Mouse (Mus musculus) heart, adult 8-10 months (tissue): ENCODE data around the gene Gm7137. TPM values are rescaled to one million over a fixed set of nuclear protein-coding genes. Genes with fewer than 3 reads are reported as not detected.
"Not testable (repeated sequence)": the region's sequence is repeated elsewhere in the genome, so short reads cannot be mapped to it uniquely, and the experiment has no call there.

Experiments
- DNase-seq: peaks from one replicate; pipeline ENCODE4 v3.0.0; 2022; ENCODE audit warnings: low spot score
- total RNA-seq, 4 experiments: library from RNA; stranded (reverse); gene quantifications; 2 replicates each; pipeline ENCODE4 v1.2.4; 2022

Gm7137 gene
- total RNA-seq, 4 experiments from 2014 or later: not detected

DNA sequence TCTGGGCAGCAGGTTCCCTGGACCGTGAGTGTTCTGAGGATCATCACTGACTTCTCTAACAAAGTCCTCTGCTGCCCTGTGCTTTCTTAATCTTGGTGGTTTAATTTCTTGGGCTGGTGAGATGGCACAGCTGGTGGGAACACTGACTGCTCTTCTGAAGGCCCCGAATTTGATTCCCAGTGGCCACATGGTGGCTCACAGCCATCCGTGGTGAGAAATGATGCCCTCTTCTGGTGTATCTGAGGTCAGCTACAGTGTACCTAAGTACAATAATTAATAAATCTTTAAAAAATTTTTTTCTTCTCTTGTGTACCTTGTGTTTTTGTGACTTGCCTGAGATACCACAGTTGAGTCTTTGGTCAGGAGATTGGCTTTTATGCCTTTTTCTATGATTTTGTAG lies 35.7 kb downstream of the Gm7137 start:
- not testable (repeated sequence) for DNase-seq

DNA sequence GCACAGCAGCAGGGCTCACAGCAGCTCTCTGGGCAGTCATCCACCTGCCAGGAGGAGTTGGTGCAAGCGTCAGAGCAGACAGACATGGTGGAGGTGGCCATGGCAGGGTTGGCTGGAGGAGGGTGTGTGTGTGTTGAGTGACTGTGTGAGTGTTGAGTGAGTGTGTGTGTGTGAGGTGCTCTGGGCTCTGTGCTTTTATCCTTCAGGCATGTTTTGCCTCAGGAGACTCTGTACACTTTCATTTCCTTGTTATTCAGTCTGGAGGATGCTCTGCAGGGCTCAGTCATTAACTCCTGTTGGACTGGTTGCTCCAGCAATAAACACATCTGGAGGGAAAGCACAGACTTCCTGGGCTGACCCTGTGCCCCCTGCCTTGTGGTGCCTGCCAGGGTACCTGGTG lies 36.7 kb downstream of the Gm7137 start, which contains the start of gene Gm9736:
TSS of gene Gm9736 (minus strand) at position 101 of the 400 bp plus-strand sequence.
- not testable (repeated sequence) for DNase-seq

DNA sequence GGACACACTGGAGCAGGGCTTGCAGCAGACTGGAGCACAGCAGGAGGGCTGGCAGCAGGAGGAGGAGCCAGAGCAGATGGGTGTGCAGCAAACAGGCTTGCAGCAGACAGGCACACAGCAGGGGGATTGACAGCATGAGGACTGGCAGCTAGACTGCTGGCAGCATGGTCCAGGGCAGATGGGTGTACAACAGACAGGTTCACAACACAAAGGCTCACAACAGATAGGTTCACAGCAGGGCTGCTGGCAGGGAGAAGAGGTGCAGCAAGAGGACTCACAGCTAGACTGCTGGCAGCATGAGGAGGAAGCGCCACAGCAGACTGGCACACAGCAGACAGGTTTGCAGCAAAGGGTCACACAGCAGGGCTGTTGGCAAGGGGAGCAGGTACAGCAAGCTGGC lies 37.3 kb downstream of the Gm7137 start:
- DNase-seq: not testable (repeated sequence)

DNA sequence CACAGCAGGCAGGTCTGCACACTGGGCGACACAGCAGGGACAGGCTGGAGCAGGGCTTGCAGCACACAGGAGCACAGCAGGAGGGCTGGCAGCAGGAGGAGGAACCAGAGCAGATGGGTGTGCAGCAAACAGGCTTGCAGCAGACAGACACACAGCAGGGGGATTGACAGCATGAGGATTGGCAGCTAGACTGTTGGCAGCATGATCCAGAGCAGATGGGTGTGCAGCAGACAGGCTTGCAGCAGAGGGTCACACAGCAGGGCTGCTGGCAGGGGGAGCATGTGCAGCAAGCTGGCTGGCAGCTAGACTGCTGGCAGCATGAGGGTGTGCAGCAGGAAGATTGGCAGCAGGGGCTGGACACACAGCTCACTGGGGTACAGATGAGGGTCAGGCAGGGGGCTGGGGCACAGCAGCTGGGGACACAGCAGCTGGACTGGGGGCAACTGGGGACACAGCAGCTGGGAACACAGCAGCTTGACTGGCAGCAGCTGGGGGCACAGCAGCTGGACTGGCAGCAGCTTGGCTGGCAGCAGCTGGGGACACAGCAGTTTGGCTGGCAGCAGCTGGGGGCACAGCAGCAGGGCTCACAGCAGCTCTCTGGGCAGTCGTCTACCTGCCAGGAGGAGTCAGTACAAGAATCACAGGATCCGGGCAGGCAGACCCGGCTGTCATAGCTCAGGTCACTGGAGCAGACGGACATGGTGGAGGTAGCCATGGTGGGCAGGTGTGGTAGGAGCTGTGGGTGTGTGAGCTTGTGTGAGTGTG lies 45.9 kb downstream of the Gm7137 start, which contains the start of gene Gm18596:
TSS of gene Gm18596 (minus strand) at position 715 of the 765 bp plus-strand sequence.
- not testable (repeated sequence) for DNase-seq

DNA sequence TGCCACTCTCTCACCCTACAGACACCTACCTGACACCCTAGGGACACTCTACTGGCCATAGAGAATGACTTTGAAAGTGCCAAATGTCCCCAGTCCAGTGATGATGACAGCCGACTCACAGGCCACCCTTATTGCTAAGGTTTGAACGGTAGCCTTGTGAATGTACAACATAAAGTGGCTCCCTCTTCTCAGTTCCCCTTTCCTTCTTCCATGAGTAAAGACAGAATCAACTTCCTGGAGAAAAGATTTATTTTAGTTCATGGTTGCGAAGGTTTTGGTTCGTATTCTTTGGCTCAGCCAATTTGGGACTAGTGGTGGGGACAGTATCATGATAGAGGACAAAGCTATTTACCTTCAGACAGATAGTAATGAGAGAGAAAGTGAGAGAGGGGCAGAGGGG lies 49.1 kb downstream of the Gm7137 start:
- DNase-seq: no peak

Other genes starting within 250 kb of the Gm7137 start
- gene Pttg1ip, start 206.5 kb downstream of the Gm7137 start, total RNA-seq: 100 to 1,000 TPM; 132 to 142 (median 134) TPM
- gene Sumo3, start 182.1 kb downstream of the Gm7137 start, total RNA-seq: 10 to 100 TPM; 59.3 to 76.7 (median 67.5) TPM
- 10 to 100 TPM in 3 of 4 experiments, 1 to 10 TPM in 1; 8.3 to 15.8 (median 13.9) TPM for gene Gm49325, start 182.0 kb downstream of the Gm7137 start, total RNA-seq
- gene Ube2g2, start 165.9 kb downstream of the Gm7137 start, total RNA-seq: 10 to 100 TPM; 78.9 to 82.9 (median 81.2) TPM
- gene Tspear, start 101.6 kb downstream of the Gm7137 start, total RNA-seq: not detected
- not detected for gene Gm19402, start 97.4 kb downstream of the Gm7137 start, total RNA-seq
- gene Gm9508, start 91.0 kb downstream of the Gm7137 start, total RNA-seq: not detected
- gene Gm10272, start 81.6 kb downstream of the Gm7137 start, total RNA-seq: not detected
- not detected for gene Gm10024, start 76.7 kb downstream of the Gm7137 start, total RNA-seq
- gene Gm10142, start 72.4 kb downstream of the Gm7137 start, total RNA-seq: not detected
- not detected for gene Krtap12-1, start 67.6 kb downstream of the Gm7137 start, total RNA-seq
- not detected for gene Gm10100, start 61.7 kb downstream of the Gm7137 start, total RNA-seq
- gene Gm18596, start 45.6 kb downstream of the Gm7137 start, total RNA-seq: not detected
- gene Gm9736, start 36.8 kb downstream of the Gm7137 start, total RNA-seq: not detected
- gene Gm3233, start 28.5 kb downstream of the Gm7137 start, total RNA-seq: not detected
- not detected for gene Gm3238, start 16.9 kb downstream of the Gm7137 start, total RNA-seq
- gene Gm7138, start 11.3 kb downstream of the Gm7137 start, total RNA-seq: not detected
- gene Gm3250, start 5.7 kb downstream of the Gm7137 start, total RNA-seq: not detected
- gene Gm9639, start 6.9 kb upstream of the Gm7137 start, total RNA-seq: not detected
- not detected for gene Gm19668, start 10.9 kb upstream of the Gm7137 start, total RNA-seq
- gene Gm9507, start 23.6 kb upstream of the Gm7137 start, total RNA-seq: not detected
- gene Gm2696, start 26.5 kb upstream of the Gm7137 start, total RNA-seq: not detected
- not detected for gene Krtap10-4, start 38.9 kb upstream of the Gm7137 start, total RNA-seq
- gene Krtap10-10, start 47.7 kb upstream of the Gm7137 start, total RNA-seq: not detected
- not detected for gene Gm36176, start 58.6 kb upstream of the Gm7137 start, total RNA-seq
- not detected for gene Gm10318, start 64.7 kb upstream of the Gm7137 start, total RNA-seq
- gene Gm3285, start 73.8 kb upstream of the Gm7137 start, total RNA-seq: not detected
- 1 to 10 TPM in 2 of 4 experiments, under 1 TPM in 2; 0.63 to 1.2 (median 0.92) TPM for gene Lrrc3, start 114.3 kb upstream of the Gm7137 start, total RNA-seq
- gene Trpm2, start 182.4 kb upstream of the Gm7137 start, total RNA-seq: 1 to 10 TPM in 1 of 4 experiments, under 1 TPM in 3; 0.44 to 1.8 (median 0.61) TPM
- gene 1810043G02Rik, start 190.3 kb upstream of the Gm7137 start, total RNA-seq: 10 to 100 TPM; 10.7 to 13.5 (median 12.2) TPM
- gene Pfkl, start 221.9 kb upstream of the Gm7137 start, total RNA-seq: 100 to 1,000 TPM; 124 to 159 (median 130) TPM